Mouse (Mus musculus): Measurements from ENCODE around the gene Galnt11. TPM values are rescaled to one million over a fixed set of nuclear protein-coding genes. Genes with fewer than 3 reads are reported as not detected.

Galnt11 gene
- polyA plus RNA-seq, 1 experiment from 2014 or later: 52.6 TPM

DNA sequence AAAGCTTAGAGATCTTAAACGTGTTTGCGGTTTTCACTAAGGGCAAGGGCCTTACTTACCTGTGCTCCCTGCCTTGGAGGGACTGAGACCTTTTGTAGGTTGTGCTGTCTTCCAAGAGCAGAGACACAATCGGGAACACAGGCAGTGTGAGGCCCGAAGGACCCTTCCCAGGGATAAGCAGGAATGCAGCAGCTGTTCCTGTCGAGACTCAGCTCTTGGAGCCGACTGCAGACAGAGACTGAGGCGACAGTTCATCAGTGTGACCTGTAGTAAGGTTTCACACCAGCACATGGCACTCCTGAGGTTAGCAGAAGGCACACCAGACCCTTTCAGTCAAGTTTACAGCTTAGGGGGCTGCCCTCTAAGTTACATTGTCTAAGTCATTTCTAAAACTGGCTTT is 40.6 kb downstream of the Galnt11 start:
- WGBS: 91% methylated on average over 7 of the region's 7 CpGs
- H3K9me3 ChIP-seq: no peaks in the 10 kb centered on the region
- H3K9ac ChIP-seq: no peak overlapping the region
- H3K4me2 ChIP-seq: no peak overlapping the region
- no peak for ATAC-seq (ENCODE audit: low FRiP score, low read depth)
- H3K36me3 ChIP-seq: peaks cover 85% of the 10 kb centered on the region
- no peaks in the 10 kb centered on the region for H3K27me3 ChIP-seq
- no peaks in the 10 kb centered on the region for H3K4me1 ChIP-seq (replicated peaks)
- H3K27ac ChIP-seq (replicated peaks): no peak overlapping the region
- H3K4me3 ChIP-seq: no peak overlapping the region

- Histone ChIP-seq H3K36me3 (peaks cover 70% of the 10 kb centered on the region), H3K9ac (no peak overlapping the region), H3K27ac (replicated peaks) (no peak overlapping the region), H3K9me3 (no peaks in the 10 kb centered on the region), H3K4me3 (no peak overlapping the region), H3K4me2 (no peak overlapping the region), H3K27me3 (no peaks in the 10 kb centered on the region), H3K4me1 (replicated peaks) (no peaks in the 10 kb centered on the region)
- WGBS: 96% methylated on average over 4 of the region's 4 CpGs
- ATAC-seq (ENCODE audit: low FRiP score, low read depth): no peak
Measured at GRCm38 (mm10) chr5:25268258-25268888, 46.7 kb downstream of the Galnt11 start.

DNA sequence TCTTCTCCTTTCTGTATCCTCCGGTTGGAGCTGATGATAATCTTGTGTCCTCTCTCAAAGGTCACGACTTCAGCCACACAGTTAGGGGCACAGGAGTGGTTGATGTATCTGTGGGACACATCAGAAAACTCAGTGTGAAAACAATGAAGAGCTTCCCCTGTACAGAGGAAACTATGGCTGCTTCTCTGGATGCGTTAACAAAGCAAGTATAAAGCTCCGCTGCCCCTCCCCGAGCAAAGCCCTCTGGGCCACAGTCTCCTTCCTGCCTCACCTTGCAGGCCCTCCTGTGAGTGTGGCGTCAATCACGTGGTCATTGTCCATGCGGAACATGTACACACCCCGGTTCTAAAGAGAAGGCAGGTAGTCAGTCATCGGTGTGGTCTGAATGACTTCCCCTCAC is 53.9 kb downstream of the Galnt11 start:
- Histone ChIP-seq H3K9ac (no peak overlapping the region), H3K27me3 (no peaks in the 10 kb centered on the region), H3K27ac (replicated peaks) (no peak overlapping the region), H3K4me2 (no peak overlapping the region), H3K4me1 (replicated peaks) (no peaks in the 10 kb centered on the region), H3K4me3 (no peak overlapping the region), H3K9me3 (no peaks in the 10 kb centered on the region), H3K36me3 (peaks cover 66% of the 10 kb centered on the region)
- whole genome bisulfite sequencing: 90% methylated on average over 10 of the region's 10 CpGs
- no peak for ATAC-seq (ENCODE audit: low FRiP score, low read depth)

- no peaks in the 10 kb centered on the region for H3K9me3 ChIP-seq
- no peak overlapping the region for H3K27ac ChIP-seq (replicated peaks)
- H3K4me3 ChIP-seq: no peak overlapping the region
- no peaks in the 10 kb centered on the region for H3K4me1 ChIP-seq (replicated peaks)
- H3K36me3 ChIP-seq: peaks cover 68% of the 10 kb centered on the region
- no peak for ATAC-seq (ENCODE audit: low FRiP score, low read depth)
- H3K4me2 ChIP-seq: no peak overlapping the region
- no peaks in the 10 kb centered on the region for H3K27me3 ChIP-seq
- 86% methylated on average over 6 of the region's 6 CpGs for WGBS
- no peak overlapping the region for H3K9ac ChIP-seq
Measured at GRCm38 (mm10) chr5:25276365-25276764, 54.7 kb downstream of the Galnt11 start.

DNA sequence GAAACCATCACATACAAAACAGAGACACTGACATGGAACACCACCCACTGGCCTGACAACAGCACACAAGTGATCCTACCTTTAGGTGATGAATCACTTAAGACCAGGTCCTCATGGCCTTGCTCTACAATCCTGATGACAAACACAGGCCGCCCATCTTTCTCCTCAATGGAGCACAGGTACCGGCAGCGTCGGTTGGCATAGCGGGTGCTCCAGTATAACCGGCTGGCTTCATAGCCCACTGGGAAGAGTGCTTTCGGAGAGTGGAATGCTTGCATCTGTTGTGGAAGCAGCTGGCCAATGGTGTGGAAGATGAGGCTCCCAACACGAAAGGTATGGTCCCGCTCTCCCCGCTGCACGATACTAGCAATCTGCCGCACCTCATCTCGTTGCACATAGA is 62.3 kb downstream of the Galnt11 start:
- Histone ChIP-seq H3K9me3 (no peaks in the 10 kb centered on the region), H3K27ac (replicated peaks) (no peak overlapping the region), H3K27me3 (no peaks in the 10 kb centered on the region), H3K9ac (no peak overlapping the region), H3K36me3 (peaks cover 79% of the 10 kb centered on the region), H3K4me1 (replicated peaks) (no peaks in the 10 kb centered on the region), H3K4me3 (no peak overlapping the region), H3K4me2 (no peak overlapping the region)
- 97% methylated on average over 13 of the region's 13 CpGs for WGBS
- ATAC-seq (ENCODE audit: low FRiP score, low read depth): no peak

GRCm38 (mm10) chr5:25296830-25297229 is 75.1 kb downstream of the Galnt11 start:
- Histone ChIP-seq H3K36me3 (peaks cover 35% of the 10 kb centered on the region), H3K9ac (no peak overlapping the region), H3K27me3 (no peaks in the 10 kb centered on the region), H3K4me1 (replicated peaks) (0 out of 2 replicates have a peak, but pooled peaks cover 3% of the 10 kb centered on the region), H3K4me3 (no peak overlapping the region), H3K27ac (replicated peaks) (no peak overlapping the region), H3K9me3 (no peaks in the 10 kb centered on the region), H3K4me2 (no peak overlapping the region)
- no peak for ATAC-seq (ENCODE audit: low FRiP score, low read depth)
- WGBS: 40% methylated on average over 3 of the region's 3 CpGs

- WGBS: 97% methylated on average over 2 of the region's 2 CpGs
- Histone ChIP-seq H3K4me2 (no peak overlapping the region), H3K9ac (no peak overlapping the region), H3K27ac (replicated peaks) (no peak overlapping the region), H3K4me1 (replicated peaks) (no peaks in the 10 kb centered on the region), H3K9me3 (no peaks in the 10 kb centered on the region), H3K36me3 (peaks cover 55% of the 10 kb centered on the region), H3K27me3 (no peaks in the 10 kb centered on the region), H3K4me3 (no peak overlapping the region)
- ATAC-seq (ENCODE audit: low FRiP score, low read depth): no peak
Measured at GRCm38 (mm10) chr5:25310226-25310625, 88.5 kb downstream of the Galnt11 start.

- H3K36me3 ChIP-seq: peaks cover 66% of the 10 kb centered on the region
- no peak for ATAC-seq (ENCODE audit: low FRiP score, low read depth)
- H3K4me2 ChIP-seq: no peak overlapping the region
- no peaks in the 10 kb centered on the region for H3K4me1 ChIP-seq (replicated peaks)
- H3K27ac ChIP-seq (replicated peaks): no peak overlapping the region
- 90% methylated on average over 6 of the region's 6 CpGs for WGBS
- H3K9me3 ChIP-seq: no peaks in the 10 kb centered on the region
- no peak overlapping the region for H3K4me3 ChIP-seq
- H3K27me3 ChIP-seq: no peaks in the 10 kb centered on the region
- no peak overlapping the region for H3K9ac ChIP-seq
Measured at GRCm38 (mm10) chr5:25313881-25314280, 92.2 kb downstream of the Galnt11 start.

Other genes with a start within 250 kb of the Galnt11 start
- gene Prkag2, start 121.3 kb upstream of the Galnt11 start, polyA plus RNA-seq (2015; fragmentation: Nextera tagmentation; extraction: Ambion mirVana): 93.2 and 94.7 TPM in 2 replicates
- not detected in 2 replicates for gene Galntl5, start 40.4 kb upstream of the Galnt11 start, polyA plus RNA-seq (2015; fragmentation: Nextera tagmentation; extraction: Ambion mirVana)
- not detected in 2 replicates for gene E130116L18Rik, start 1.2 kb downstream of the Galnt11 start, polyA plus RNA-seq (2015; fragmentation: Nextera tagmentation; extraction: Ambion mirVana)